Mouse (Mus musculus): ENCODE data around the gene Timm8a1.

- no peak for TF ChIP-seq BHLHE40 (IDR thresholded peaks at IDR 0.05; ENCODE audit: low read depth, low read length)
- TF ChIP-seq E2F4 (IDR thresholded peaks at IDR 0.05; ENCODE audit: insufficient replicate concordance, low read depth, low read length) = 0 out of 2 replicates have a peak, but pooled peaks have one; percentile 0
- TF ChIP-seq CTCF (conservative IDR thresholded peaks at IDR 0.05 in 1 of 2, IDR thresholded peaks at IDR 0.05 in 1 of 2; ENCODE audit: low read depth in 2 of 2, low read length in 2 of 2) = no peak
- TF ChIP-seq CHD2 (IDR thresholded peaks at IDR 0.05; ENCODE audit: low read length) = no peak
- TF ChIP-seq ELF1 (IDR thresholded peaks at IDR 0.05; ENCODE audit: low read depth, low read length) = no peak
- TF ChIP-seq SIN3A (IDR thresholded peaks at IDR 0.05; ENCODE audit: low read length) = no peak
- no peak for TF ChIP-seq EP300 (IDR thresholded peaks at IDR 0.05; ENCODE audit: low read length)
- TF ChIP-seq ZC3H11A (IDR thresholded peaks at IDR 0.05; ENCODE audit: low read depth, low read length) = no peak
- no peak for TF ChIP-seq GABPA (IDR thresholded peaks at IDR 0.05; ENCODE audit: insufficient replicate concordance, low read depth, low read length)
- TF ChIP-seq NRF1 (IDR thresholded peaks at IDR 0.05; ENCODE audit: low read depth, low read length) = no peak
- no peak for TF ChIP-seq MAX (IDR thresholded peaks at IDR 0.05; ENCODE audit: low read length)
- no peak for TF ChIP-seq MEF2A (IDR thresholded peaks at IDR 0.05; ENCODE audit: borderline replicate concordance, low read depth, low read length)
- no peak; the same call in 1 of the 2 replicates for TF ChIP-seq ZMIZ1 (IDR thresholded peaks at IDR 0.05; ENCODE audit: low read depth, low read length)
- TF ChIP-seq USF1 (IDR thresholded peaks at IDR 0.05; ENCODE audit: low read depth, low read length) = no peak
These were observed 267 bp upstream of the Timm8a1 start for GRCm38 (mm10) chrX:134541955-134542308.
